Mouse (Mus musculus) kidney, adult 9 months (tissue): ENCODE measurements around the gene Gm45208.

Experiments used
- DNase-seq: peaks from one replicate; pipeline ENCODE4 v3.0.0; 2022

Gene Gm45208

DNA sequence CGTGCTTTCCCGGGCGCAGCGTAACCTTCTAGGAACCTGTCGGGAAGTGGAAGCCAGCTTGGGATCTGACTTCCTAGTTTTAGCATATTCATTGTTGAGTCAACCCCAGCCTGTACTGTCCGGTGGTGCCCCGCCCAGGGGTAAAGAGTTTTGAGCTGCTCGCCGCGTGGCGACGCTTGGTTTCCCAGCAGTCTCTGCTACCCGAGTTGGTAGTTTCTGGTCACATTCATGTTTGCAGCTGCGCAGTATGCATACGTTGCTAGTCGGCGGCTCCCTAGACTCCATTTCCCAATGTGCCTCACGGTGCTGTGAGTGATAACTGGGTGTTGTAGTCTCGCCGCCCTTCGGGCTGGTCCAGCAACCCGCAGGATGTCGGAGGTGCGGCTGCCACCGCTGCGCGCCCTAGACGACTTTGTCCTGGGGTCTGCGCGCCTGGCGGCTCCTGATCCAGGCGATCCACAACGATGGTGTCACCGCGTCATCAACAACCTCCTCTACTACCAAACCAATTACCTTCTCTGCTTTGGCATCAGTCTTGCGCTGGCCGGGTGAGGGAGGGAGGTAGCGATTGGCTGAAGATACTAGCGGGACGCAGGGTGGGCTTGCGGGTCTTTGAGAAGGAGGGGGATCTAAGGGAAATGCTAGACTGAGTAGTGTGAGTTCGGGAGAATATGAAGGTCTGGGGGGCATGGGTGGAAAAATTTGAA is 6.3 kb downstream of the Gm45208 start, which contains the start of gene Praf2:
Gene Praf2 (plus strand): TSS at position 225 of the 707 bp plus-strand sequence.
- DNase-seq, result peak; percentile 88

DNA sequence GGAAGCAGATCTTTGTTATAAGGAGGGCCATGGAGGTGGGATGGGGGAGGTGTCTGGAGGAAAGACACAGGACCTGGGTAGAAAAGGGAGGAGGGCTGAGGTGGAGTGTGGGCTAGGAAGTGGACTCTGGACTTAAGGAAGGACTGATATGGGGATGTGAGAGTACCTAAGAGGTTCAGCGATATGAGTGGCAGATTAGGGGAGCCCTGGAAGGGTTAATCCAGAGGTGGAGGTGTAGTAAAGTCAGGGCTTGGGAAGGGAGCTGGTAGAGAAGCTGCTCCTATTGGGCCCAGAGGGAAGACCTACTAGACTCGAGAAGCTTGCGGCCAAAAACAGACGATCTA is 6.8 kb downstream of the Gm45208 start:
- DNase-seq, result no peak

DNA sequence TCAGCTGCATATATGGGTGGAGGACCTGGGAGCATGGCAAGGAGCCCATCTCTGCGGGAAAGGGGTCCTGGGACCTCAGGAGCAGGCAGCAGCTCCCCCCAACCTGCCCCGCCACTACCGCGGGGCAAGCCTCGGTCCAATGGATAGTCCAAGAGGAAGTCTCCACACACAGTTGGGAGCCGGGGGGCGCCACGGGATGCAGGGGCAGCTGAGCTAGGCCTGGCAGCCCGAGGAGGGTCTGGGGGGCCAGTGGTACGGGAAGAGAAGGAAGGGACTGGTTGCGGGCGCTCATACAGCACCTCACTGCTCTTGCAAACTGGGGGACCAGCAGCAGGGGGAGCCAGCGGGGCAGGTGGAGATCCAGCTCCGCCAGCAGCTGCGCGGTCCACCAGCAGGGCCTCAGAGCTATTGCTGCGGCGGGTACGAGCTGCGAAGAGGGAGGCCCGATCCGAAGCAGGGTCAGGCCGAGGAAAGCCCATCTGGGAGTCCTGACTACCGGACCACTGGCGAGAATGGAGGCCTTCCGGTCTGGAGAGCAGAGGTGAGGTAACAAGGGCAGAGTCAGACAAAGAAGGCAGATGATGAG is 11.6 kb downstream of the Gm45208 start:
- DNase-seq, result peak; percentile 59

DNA sequence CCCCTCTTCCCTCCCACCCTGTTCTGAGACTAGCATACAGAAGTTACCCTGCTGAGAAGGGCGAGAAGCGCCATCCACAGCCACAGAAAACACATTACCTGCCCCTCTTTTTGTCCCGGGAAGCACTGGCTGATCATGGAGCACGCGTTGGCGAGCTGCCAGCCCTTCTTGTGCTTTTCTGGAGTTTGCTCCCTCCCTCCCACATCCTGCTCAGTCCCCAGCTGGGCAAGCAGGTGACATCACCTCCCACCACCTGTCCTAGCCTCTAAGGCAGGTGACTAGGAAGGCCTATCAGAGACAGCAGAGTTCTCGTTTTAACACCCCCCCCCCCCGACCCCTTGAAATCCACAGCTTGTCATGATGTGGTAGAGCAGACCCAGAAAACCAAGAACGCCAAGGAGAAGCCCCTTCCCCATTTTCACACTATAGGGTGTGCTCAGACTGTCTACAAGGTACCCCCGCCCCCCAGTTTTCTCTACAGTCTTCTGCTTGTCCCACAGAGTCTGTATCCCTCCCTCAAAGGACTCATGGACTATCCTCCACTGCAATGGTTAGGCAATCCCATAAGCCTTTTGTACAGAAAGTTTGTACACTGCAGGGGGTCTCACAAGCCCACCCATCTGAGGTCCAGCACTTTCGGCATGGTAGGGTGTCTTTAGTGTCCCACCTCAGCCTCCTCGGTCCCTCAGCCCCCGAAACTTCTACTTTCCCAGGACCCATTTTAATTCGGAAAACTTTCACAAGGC is 17.5 kb downstream of the Gm45208 start:
- peak; percentile 81 for DNase-seq

DNA sequence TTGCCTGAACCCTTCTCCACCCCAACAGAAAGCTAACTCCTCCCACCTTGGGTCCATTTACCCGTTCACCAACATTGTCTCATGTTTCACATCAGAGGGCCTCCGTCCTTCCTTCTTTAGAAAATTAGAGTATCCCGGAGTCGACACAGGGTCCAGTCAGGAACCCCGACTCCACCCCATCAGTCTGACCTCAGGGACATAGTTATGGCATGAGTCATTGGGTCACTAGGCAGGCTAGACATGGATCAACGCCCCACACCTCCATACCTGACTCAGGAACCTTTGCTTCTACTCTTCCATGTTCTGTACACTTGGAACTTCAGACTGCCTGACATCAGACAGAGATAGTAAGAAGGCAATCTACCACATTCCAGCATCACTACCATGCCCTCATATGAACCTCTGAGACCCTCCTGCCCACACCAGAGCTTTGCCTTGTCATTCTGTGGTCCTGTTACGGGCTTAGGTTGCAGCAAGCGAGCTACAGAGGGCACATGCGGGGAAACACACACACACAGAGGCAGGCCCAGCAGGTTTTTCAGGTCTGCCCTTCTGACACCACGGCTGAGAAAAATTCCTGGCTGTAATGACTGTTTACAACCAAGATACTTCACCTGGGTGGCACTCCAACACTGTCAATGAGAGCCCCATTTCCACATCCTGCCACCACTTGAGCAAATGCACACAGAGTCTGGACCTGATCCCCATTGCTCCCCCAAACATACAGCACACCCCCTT is 18.2 kb downstream of the Gm45208 start:
- peak; percentile 40 for DNase-seq

DNA sequence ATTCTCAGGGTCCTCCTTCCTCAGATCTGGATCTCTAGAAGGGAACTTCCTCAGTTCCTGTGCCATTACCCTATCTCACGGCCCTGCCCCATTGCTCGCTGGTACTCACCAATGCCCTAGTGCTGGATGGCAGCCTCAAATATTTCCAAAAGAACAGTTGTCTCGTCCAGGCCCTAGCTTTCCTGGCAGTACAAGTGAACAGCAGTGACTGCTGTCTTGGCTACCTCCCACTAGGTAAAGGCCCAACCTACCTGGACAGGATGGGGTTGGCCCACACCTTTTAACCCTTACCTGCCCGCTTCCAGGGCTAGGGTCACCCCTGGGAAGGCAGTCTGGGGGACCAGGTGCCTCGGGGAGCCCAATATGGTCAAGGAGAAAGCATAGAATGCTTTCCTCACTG is 19.1 kb downstream of the Gm45208 start:
- no peak for DNase-seq

DNA sequence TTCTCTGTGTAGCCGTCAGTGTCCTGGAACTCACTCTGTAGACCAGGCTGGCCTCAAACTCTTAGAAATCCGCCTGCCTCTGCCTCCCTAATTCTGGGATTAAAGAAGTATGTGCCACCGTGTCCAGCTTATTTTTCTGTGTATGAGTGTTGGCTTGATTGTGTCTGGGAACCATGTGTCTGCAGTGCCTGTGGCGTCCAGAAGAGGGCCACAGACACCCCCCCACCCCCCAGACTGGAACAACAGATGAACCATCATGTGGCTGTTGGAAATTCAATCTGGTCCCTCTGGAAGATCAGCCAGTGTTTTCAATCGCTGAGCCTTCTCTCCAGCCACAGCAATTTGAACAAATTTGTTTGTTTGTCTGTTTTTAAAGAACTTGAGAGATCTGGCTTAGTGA is 21.4 kb downstream of the Gm45208 start:
- DNase-seq, result no peak

DNA sequence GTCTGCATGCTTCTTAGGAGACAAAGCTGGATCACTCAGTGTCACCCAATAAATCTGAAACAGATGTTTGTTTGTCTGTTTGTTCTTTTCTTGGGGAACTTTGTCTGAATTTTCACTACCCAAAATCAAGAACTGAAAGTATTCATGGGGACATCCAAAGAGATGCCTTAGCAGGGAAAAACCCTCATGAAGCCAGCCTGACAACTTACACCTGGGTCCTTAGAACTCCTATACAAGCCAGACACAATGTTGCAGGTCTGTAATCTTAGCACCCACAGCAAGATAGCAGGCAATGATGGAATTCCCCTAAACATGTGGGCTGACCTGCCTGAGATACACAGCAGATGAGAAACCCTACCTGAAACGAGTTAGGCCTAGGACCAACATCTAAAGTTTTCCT is 22.9 kb downstream of the Gm45208 start:
- DNase-seq, result no peak

DNA sequence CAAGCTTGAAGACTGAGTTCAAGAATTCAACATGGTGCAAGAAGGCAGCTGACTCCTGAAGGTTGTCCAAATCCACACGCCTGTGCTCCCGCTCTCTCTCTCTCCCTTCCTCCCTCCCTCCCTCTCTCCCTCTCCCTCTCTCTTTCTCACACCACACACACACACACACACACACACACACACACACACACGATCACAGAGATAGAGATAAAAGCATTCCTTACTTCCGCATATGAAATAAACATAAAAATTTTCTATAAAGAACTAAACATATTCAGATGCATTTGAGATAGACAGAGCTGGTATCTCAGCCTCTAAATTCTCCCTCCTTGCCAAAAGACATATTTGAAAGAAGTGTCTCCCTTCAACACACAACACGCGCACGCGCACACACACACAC is 23.4 kb downstream of the Gm45208 start:
- no peak for DNase-seq

DNA sequence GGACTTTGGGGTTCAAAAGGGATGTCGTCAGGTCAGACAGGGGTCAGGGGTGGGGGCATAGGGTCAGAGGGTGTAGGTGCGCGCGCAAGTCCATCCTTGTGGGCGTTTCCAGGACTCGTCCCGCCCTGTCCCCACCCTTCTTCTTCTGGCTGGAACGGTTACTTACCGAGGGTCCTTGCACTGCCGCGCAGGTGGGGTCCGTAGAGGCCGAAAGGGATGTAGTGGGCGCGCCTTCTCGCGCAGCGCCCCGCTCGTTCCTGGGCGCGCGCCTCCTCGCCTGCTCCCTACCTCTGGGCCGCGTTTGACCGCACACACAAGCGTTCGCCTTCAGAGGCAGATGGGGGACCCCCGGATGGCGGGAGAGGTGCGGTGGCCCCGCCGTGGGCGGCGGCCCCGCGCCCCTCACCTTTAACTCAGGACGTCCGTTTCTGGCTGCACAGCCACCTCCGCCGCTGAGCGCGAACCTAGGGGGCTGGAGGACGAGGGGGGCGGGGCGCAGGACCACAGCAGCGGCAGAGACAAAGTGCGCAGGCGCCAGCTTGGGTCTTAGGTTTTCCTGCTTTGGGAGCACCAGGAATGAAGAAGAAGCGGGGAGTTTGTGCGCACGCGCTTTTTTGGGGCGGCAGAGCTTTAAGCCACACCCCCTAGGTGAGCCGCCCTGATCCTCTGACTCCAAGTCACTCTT is 28.5 kb downstream of the Gm45208 start, which contains the start of gene Ccdc120:
Gene Ccdc120 (minus strand): TSS at position 474 of the 685 bp plus-strand sequence.
- DNase-seq, result peak; percentile 76

DNA sequence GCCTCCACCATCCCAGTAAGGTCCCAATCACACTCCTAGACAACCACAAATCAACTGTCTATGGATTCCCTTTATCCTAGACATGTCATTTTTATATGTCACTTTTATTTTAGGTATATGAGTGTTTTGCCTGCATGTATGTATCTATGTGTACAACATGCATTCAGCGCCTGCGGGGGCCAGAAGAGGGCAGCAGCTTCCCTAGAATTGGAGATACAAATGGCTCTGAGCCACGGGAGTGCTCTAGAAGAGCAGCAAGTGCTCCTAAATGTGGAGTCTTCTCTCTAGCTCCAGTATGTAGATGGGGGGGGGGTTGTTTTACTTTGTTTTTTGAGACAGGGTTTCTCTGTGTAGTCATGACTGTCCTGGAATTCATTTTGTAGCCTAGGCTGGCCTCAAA is 31.6 kb downstream of the Gm45208 start:
- DNase-seq, result peak; percentile 56

DNA sequence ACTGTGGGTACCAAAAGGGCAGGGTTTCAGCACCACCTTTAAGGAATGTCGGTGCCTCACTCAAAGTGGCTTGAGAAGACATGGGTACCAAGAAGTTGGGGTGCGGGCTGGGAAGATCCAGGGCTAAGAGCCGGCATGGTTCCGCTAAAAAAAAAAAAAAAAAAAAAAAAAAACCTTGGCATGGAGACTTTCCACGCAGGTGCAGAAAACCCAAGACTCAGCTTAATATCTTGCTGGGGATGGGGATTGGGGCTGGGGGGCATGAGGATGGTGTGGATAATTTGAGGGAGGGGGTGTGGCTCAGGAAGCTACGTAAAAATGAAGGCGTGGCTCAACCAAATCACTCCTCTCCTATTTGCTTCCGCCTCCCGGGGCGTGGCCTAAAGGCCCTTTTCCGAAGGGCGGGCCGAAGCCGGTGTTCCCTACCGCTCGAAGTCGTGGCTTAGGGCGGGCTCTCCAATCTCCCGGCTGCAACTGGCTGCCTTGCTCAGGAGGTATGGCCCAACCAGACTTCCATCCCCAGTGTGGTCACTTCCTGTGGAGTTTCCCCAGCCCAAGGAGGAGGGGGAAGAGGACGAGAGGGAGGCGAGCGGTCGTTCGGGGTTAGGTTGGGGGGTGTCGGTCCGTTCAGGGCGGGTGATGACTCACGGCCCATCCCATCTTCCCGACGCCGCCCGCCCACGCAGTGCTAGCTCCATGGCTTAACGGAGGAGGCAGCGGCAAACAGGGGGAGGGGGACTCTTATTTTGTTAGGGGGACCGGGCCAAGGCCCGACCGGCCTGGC is 40.3 kb downstream of the Gm45208 start, which contains the start of gene Tfe3:
Gene Tfe3 (plus strand): TSS at position 424 of the 784 bp plus-strand sequence.
- peak; percentile 96 for DNase-seq

DNA sequence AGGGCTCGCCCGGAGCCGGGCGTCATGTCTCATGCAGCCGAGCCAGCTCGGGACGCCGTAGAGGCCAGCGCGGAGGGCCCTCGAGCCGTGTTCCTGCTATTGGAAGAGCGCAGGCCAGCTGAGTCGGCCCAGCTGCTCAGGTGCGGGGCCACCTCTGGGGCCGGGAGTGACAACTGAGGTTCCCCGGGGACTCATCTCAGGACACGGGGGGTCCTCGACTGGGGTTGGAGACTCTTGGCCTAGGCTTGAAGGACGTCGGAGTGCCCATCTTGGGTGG is 40.8 kb downstream of the Gm45208 start:
- DNase-seq, result no peak

DNA sequence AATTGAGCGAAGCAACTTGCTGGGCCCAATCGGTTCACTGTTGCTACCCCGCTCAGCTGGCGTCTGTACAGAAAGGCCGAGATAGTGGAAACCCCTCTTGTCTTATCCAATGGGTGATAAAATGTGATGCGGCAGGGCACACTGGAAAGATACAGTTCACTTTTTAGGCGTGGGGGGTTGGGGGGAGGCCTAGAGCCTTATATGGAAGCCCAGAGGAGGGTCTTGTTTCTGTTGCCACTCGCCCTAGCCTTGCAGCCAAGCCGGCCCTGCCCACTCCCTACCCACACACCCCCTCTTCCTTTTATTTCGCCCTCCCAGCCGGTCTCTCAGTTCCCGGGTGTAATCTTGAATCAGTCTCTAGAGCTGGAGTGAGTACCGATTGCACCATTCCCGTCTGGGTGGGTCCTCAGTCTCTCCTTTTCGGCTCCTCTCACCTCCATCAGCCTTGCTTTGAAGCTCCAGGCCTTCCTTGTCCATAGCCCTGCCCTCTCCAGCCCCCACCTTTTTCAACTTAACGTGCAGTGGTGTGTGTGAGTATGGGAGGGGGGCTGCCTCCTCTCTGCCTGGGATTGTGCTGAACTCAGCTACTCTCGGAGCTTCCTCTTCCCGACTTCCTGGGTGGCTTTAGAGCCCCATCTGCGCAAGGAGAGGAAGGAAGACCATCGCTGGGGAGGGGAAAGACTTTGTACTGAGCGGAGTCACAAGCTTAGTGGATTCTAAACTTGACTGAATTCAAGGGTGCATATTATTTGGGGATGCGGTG is 41.8 kb downstream of the Gm45208 start:
- DNase-seq, result peak; percentile 27

DNA sequence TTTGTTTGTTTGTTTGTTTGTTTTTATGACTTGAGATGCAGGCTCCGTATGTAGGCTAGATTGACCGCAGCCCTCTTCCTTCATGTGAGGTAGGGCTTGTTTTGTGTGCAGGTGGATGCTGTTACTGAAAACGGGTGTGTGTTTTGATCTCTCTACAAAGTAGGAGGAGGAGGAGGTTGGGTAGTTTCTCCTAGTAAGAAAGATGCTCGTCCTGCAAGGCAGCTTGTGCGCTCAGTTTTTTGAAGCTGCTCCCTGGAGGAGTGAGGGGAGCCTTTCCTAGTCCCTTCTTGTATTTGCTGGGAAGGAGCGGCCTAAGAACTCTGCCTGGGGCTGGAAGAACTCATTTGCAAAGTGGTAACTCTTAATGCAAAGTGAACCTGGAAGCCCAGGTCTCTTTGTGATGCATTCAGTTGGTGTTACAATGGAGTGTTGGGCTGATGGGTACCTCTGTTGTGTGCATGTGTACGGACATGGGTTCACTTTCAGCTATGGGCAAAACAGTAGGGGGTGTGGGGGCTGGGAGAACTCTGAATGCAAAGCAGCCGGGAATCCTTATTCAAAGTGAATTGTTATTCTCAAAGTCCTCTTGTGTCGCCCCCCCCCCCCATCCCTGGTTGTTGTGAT is 42.7 kb downstream of the Gm45208 start:
- DNase-seq, result no peak

DNA sequence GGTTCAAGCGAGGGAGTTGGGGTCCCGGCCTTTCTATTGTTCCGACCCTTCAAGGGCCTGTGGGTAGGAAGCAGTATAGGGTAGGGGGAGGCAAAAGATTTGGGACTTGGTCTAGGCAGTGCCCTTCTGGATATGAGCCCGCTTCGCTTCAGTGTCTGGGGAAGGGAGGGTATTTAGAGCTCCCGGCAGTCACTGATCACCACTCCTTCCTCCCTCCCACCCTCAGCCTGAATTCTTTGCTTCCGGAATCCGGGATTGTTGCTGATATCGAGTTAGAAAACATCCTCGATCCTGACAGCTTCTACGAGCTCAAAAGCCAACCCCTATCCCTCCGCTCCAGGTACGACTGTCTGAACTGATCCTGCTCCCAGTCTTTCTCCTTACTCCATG is 43.2 kb downstream of the Gm45208 start:
- no peak for DNase-seq

DNA sequence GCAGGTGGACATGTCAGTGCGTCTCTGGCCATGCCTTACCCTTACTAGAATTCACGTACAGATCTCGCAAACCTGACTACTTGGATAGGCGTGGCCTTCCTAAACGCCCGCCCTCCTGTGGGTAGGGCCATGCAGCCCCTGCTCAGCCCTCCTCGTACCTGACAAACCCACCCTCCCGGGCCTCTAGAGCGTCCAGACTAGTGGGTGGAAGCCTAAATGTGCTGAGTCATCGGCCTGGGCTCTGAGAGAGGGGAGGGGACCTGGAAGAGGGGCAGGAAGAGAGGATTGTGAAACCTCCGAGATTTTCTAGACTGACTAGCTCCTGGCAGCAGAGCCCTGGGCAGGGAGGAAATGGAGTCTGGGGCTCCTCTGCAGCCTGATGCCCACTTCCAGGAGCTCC is 43.7 kb downstream of the Gm45208 start:
- DNase-seq, result peak; percentile 31

DNA sequence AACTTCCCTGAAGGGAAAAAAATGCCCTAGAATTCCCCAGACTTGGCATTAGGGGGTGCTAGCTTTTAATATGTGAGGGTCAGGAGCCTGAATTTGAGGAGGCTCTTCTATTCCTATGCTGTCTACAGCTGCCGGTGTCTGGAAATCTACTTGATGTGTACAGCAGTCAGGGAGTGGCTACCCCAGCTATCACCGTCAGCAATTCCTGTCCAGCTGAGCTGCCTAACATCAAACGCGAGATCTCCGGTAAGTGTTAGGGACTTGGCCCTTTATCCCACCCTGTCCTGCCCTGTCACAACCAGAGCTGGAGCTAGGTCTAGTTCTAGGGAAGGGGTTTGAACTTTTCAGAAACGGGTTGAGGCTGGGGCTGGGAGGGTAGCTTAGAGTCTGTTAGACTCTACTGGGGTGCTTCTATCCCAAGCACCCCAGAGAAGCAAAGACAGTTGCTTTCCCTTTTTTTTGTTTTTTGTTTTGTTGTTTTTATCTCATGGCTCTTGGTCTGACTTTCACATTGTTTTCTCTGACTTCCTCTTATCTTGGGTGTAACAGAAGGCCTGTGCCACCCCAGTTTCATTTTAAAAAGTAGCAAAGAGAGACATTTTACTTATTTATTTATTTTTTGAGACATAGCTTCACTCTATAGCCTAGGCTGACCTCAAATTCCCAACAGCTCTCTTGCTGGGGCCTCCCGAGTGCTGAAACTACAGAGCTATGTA is 47.4 kb downstream of the Gm45208 start:
- DNase-seq, result no peak

DNA sequence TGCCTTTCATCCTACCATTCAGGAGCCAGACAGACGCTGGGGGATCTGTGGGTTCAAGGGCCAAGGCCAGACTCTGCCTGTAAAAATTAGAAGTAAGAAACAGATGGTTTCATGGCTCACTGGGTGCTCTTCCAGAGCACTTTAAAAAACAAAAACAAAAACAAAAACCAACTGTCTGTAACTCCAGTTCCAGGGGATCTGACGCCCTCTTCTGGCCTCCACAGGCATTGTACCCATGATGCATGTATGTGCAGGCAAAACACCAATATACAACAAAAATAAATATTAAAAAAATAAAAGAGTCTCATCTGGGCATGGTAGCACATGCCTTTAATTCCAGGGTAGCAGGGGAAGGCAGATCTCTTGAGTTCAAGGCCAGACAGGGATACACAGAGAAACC is 50.7 kb downstream of the Gm45208 start:
- DNase-seq, result no peak
